Mouse (Mus musculus) monocyte, adult 5-6 weeks (primary cell): ENCODE measurements around the gene Lmo3. TPM values are rescaled to one million over a fixed set of nuclear protein-coding genes. Genes with fewer than 3 reads are reported as not detected.

ENCODE experiments used
- ATAC-seq: fragments of 153-309, 156-312 bp; replicated peaks from 2 replicates; pipeline ENCODE4 v1.8.0; 2017; ENCODE audit warnings: mild to moderate bottlenecking; ENCODE audit not compliant: low TSS enrichment, insufficient number of reproducible peaks, severe bottlenecking, poor library complexity, low FRiP score
- total RNA-seq: library from RNA; stranded (forward); fragments of 200-1000, 200-491, 200-594 nt; gene quantifications from 3 replicates; pipeline ENCODE4 v1.2.3, GENCODE M21; 2017

Gene Lmo3
- total RNA-seq, 1 experiment from 2014 or later: not detected

- no peak for ATAC-seq
Measured at GRCm38 (mm10) chr6:138335858-138336257, 245.9 kb downstream of the Lmo3 start.

- no peak for ATAC-seq
Measured at GRCm38 (mm10) chr6:138333991-138334390, 247.8 kb downstream of the Lmo3 start.

- ATAC-seq: no peak
Measured at GRCm38 (mm10) chr6:138325744-138326400, 255.9 kb downstream of the Lmo3 start.

- no peak for ATAC-seq
Measured at GRCm38 (mm10) chr6:138325145-138325544, 256.6 kb downstream of the Lmo3 start.

- no peak for ATAC-seq
Measured at GRCm38 (mm10) chr6:138323325-138323724, 258.4 kb downstream of the Lmo3 start.

GRCm38 (mm10) chr6:138320190-138320737, 261.5 kb downstream of the Lmo3 start:
- no peak for ATAC-seq

Other genes with a start within 250 kb of the Lmo3 start
- gene Igbp1b, start 76.6 kb upstream of the Lmo3 start, total RNA-seq: not detected in 3 replicates